Mouse (Mus musculus): Measurements from ENCODE around the gene Xlr.
"Not testable (repeated sequence)": the region's sequence is repeated elsewhere in the genome, so short reads cannot be mapped to it uniquely, and the experiment has no call there.

Gene Xlr

DNA sequence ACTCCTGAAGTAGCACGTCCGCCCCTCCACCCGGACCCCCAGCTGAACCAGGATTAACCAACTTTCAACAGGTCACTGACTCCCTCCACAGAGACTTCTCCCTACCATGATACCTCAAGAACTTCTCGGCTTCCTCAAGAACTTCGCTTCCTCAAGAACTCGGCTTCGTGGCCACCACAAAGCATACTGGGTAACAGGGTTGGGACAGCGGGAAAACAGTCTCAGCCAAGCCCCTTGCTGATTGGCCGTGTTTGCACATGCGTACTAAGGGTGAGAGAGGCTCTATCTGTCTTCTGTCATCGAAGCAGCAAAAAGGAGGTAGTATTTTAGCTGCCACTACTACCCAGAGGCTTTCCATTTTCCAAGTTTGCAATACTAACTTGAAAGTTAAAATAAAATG, at the start of gene Xlr:
Gene Xlr (minus strand): TSS at position 188 of the 400 bp plus-strand sequence.
- in situ Hi-C loops (cut with MboI, MseI), result not testable (repeated sequence)

DNA sequence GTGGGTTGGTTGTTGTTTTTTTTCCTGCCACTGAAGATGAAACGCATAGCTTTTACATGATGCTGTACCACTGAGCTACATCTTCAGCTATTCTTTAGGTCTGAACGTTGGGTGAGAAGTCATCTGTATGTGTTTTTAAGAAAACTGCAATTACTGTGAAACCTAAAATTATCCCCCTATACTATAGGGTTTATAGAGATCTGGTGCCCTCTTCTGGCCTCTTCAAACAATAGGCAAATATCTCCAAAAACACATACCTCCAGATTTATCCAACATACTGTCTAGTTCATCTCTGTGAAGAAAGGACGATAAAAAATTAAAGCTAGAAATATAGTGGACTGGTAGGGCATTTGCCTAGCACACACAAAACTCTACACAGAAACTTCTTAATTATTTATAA, 1.6 kb upstream of the Xlr start:
- in situ Hi-C loops (cut with MboI, MseI), result no loop called here

- in situ Hi-C loops (cut with MboI, MseI), result no loop called here
Measured at GRCm38 (mm10) chrX:53776276-53776675, 21.2 kb downstream of the Xlr start, which contains the start of gene Zfp36l3. TSS of gene Zfp36l3 (minus strand) at chrX:53776394.

DNA sequence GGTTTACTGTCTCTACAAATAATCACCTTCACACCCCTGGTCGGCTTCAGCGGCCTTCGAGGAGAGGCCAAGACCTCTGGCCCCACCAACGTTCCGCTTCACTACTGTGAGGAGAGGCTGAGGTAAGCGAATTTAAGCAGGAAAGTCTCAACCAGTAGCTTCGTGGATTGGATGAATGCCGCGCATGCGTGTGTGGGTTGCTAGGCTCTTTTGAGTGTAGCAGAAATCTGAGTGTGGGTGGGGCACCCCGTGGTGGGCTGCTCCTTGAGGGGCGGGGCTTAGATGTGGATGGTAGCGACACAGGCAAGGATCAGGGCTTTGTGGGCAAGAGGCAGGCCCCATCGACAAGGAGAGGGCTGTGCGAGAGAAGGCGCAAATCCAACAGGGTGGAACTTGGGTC, 39.8 kb downstream of the Xlr start, which contains the start of gene 1700013H16Rik:
Gene 1700013H16Rik (minus strand): TSS at position 96 of the 400 bp plus-strand sequence.
- in situ Hi-C loops (cut with MboI, MseI), result no loop called here

DNA sequence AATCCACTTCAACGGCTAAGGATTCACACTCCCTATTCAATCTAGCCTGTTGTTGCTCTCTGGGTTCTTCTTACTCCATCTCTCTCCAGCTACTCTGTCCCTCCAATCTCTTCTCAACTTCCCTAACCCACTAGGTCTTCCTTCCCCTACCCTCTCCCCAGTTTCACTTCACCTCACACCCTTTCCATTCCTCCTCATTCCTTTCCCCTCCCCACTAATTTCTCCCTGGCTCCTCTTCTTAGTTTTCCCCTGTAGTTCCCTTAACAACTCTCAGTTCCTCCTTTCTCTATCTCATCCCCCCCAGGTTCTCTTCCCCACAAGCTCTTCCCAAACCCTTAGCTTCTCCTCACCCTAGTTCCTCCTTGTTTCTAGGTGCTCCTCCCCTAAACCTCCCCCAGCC, 44.7 kb downstream of the Xlr start:
- in situ Hi-C loops (cut with MboI, MseI), result no loop called here

- in situ Hi-C loops (cut with MboI, MseI), result no loop called here
Measured at GRCm38 (mm10) chrX:53728967-53729366, 68.5 kb downstream of the Xlr start.

All from T-helper 1 cell (primary cell).